Mouse (Mus musculus) ES-E14 (cell line): ENCODE data around the gene Usp50. TPM values are rescaled to one million over a fixed set of nuclear protein-coding genes. Genes with fewer than 3 reads are reported as not detected.

ENCODE experiments used
- DNase-seq: peaks from one replicate; pipeline ENCODE4 v3.0.0-alpha.2; 2013; ENCODE audit warnings: low read depth, low spot score
- H3K27ac ChIP-seq: 2 replicates; pipeline ENCODE4 v1.5.1; 2012; ENCODE audit warnings: low read depth, mild to moderate bottlenecking, low read length, moderate library complexity, mixed read lengths; ENCODE audit not compliant: poor library complexity, insufficient read depth, severe bottlenecking
- H3K36me3 ChIP-seq: 2 replicates; pipeline ENCODE4 v1.6.1; 2012; ENCODE audit warnings: mild to moderate bottlenecking, low read length, moderate library complexity, mixed read lengths; ENCODE audit not compliant: control insufficient read depth, poor library complexity, insufficient read depth, severe bottlenecking
- H3K4me1 ChIP-seq, 2 experiments: fragments of 150-350 bp in 1 of 2; sonication (generic) in 1 of 2; 2 replicates each; pipeline ENCODE4 v1.6.1; 2012; ENCODE audit warnings: low read length in 2 of 2, mild to moderate bottlenecking in 1 of 2, mixed read lengths in 1 of 2; ENCODE audit not compliant: control insufficient read depth in 2 of 2, insufficient read depth in 2 of 2, poor library complexity in 1 of 2
- H3K4me3 ChIP-seq, 2 experiments: fragments of 150-350 bp in 1 of 2; sonication (generic) in 1 of 2; 2 replicates each; pipeline ENCODE4 v1.5.1; 2012; ENCODE audit warnings: low read length in 2 of 2, low read depth in 1 of 2, mild to moderate bottlenecking in 1 of 2, mixed read lengths in 1 of 2; ENCODE audit not compliant: insufficient read depth in 1 of 2, poor library complexity in 1 of 2, severe bottlenecking in 1 of 2
- H3K9ac ChIP-seq: 2 replicates; pipeline ENCODE4 v1.6.1; 2012; ENCODE audit warnings: low read depth, mild to moderate bottlenecking, low read length, mixed read lengths; ENCODE audit not compliant: poor library complexity, insufficient read depth, severe bottlenecking
- H3K9me3 ChIP-seq: fragments of 150-350 bp; sonication (generic); 2 replicates; pipeline ENCODE4 v1.6.1; 2012; ENCODE audit warnings: low read depth, mild to moderate bottlenecking, low read length; ENCODE audit not compliant: control insufficient read depth, insufficient read depth
- CHD2 ChIP-seq: IDR thresholded peaks from 2 replicates; pipeline ENCODE4 v1.6.1; 2014; ENCODE audit warnings: mild to moderate bottlenecking, low read depth, low read length, inconsistent platforms
- HCFC1 ChIP-seq: IDR thresholded peaks from 2 replicates; pipeline ENCODE4 v1.6.1; 2012; ENCODE audit warnings: low read length, inconsistent platforms, borderline replicate concordance; ENCODE audit not compliant: insufficient read depth
- MAFK ChIP-seq: IDR thresholded peaks from 2 replicates; pipeline ENCODE4 v1.6.1; 2014; ENCODE audit warnings: mild to moderate bottlenecking, low read depth, low read length, inconsistent platforms; ENCODE audit not compliant: insufficient read depth
- ZC3H11A ChIP-seq: IDR thresholded peaks from 2 replicates; pipeline ENCODE4 v1.6.1; 2012; ENCODE audit warnings: low read depth, mild to moderate bottlenecking, inconsistent platforms, low read length, borderline replicate concordance
- ZNF384 ChIP-seq: IDR thresholded peaks from 2 replicates; pipeline ENCODE4 v1.6.1; 2012; ENCODE audit warnings: low read depth, low read length, inconsistent platforms
- in situ Hi-C, 2 experiments: fragments of 600-800 bp; cut with MboI; formaldehyde crosslinking; loops; one replicate each; pipeline ENCODE4 v1.15.1; 2025; ENCODE audit warnings: low sequenced_read_pairs in 2 of 2, inconsistent platforms in 1 of 2; ENCODE audit not compliant: unreplicated experiment in 2 of 2
- total RNA-seq: library from RNA; depleted of rRNA; stranded (reverse); fragments of 300-350 nt; gene quantifications from 2 replicates; pipeline ENCODE4 v1.2.3, GENCODE M21; 2012; rRNA removed

The Usp50 gene
- 3.4 and 3.9 TPM in 2 replicates for total RNA-seq

GRCm38 (mm10) chr2:126783370-126783769 lies at the start of gene Usp50:
TSS of gene Usp50 (minus strand) at chr2:126783470.
- DNase-seq, result no peak
- no peak for TF ChIP-seq MAFK
- no peak for TF ChIP-seq CHD2
- TF ChIP-seq ZNF384, result no peak
- TF ChIP-seq ZC3H11A, result no peak
- no peak for TF ChIP-seq HCFC1
- H3K4me3 ChIP-seq, result no peak within 1 kb of the TSS
- H3K27ac ChIP-seq, result no peak within 1 kb of the TSS
- peaks cover 2 to 6% of the 10 kb centered on the region in 2 experiments; a peak in 2 of 4 replicates for H3K4me1 ChIP-seq
- in situ Hi-C loops, result loop anchor here in 1 of 2 experiments (10.0 kb wide), 2 partner anchors 189 to 221 kb away; partner anchors contain the start of gene Ap4e1
- no peaks in the 10 kb centered on the region for H3K36me3 ChIP-seq
- no peaks in the 10 kb centered on the region for H3K9me3 ChIP-seq
- no peak within 1 kb of the TSS for H3K9ac ChIP-seq

GRCm38 (mm10) chr2:126817414-126817813 lies 34.1 kb upstream of the Usp50 start:
- no peak for DNase-seq
- H3K4me3 ChIP-seq, result no peak overlapping the region
- H3K27ac ChIP-seq, result no peak overlapping the region
- H3K9me3 ChIP-seq, result no peaks in the 10 kb centered on the region
- peaks cover 3% of the 10 kb centered on the region for H3K36me3 ChIP-seq
- no peaks in the 10 kb centered on the region for H3K4me1 ChIP-seq
- TF ChIP-seq ZC3H11A, result no peak
- no peak for TF ChIP-seq CHD2
- TF ChIP-seq ZNF384, result no peak
- no peak for TF ChIP-seq MAFK
- TF ChIP-seq HCFC1, result no peak
- in situ Hi-C loops, result no loop called here
- no peak overlapping the region for H3K9ac ChIP-seq

GRCm38 (mm10) chr2:126816644-126817347 lies 33.5 kb upstream of the Usp50 start:
- H3K36me3 ChIP-seq, result peaks cover 3% of the 10 kb centered on the region

GRCm38 (mm10) chr2:126815822-126816221 lies 32.6 kb upstream of the Usp50 start:
- in situ Hi-C loops, result no loop called here
- Histone ChIP-seq H3K9ac (no peak overlapping the region), H3K4me1 (no peaks in the 10 kb centered on the region), H3K27ac (no peak overlapping the region), H3K9me3 (no peaks in the 10 kb centered on the region), H3K4me3 (no peak overlapping the region), H3K36me3 (peaks cover 3% of the 10 kb centered on the region)
- no peak for DNase-seq
- no peak for TF ChIP-seq ZC3H11A

More at GRCm38 (mm10) chr2:126816644-126817347, 33.5 kb upstream of the Usp50 start:
- in situ Hi-C loops, result no loop called here
- no peak overlapping the region for H3K9ac ChIP-seq
- H3K4me3 ChIP-seq, result no peak overlapping the region
- DNase-seq, result no peak
- TF ChIP-seq ZNF384, result no peak
- TF ChIP-seq MAFK, result no peak
- TF ChIP-seq HCFC1, result no peak
- H3K27ac ChIP-seq, result no peak overlapping the region
- no peaks in the 10 kb centered on the region for H3K4me1 ChIP-seq
- H3K9me3 ChIP-seq, result no peaks in the 10 kb centered on the region

- Histone ChIP-seq H3K27ac (no peak overlapping the region), H3K9ac (no peak overlapping the region), H3K4me1 (no peaks in the 10 kb centered on the region), H3K36me3 (peaks cover 14% of the 10 kb centered on the region), H3K4me3 (no peak overlapping the region), H3K9me3 (no peaks in the 10 kb centered on the region)
- DNase-seq, result no peak
- TF ChIP-seq MAFK (no peak), CHD2 (no peak), ZC3H11A (no peak), HCFC1 (no peak), ZNF384 (no peak)
- in situ Hi-C loops, result no loop called here
Observed at GRCm38 (mm10) chr2:126801980-126802379, 18.7 kb upstream of the Usp50 start.
